Mouse (Mus musculus) midbrain, embryonic 16.5 days (tissue): ENCODE data around the gene Pcbp3. TPM values are rescaled to one million over a fixed set of nuclear protein-coding genes. Genes with fewer than 3 reads are reported as not detected.

Experiments
- ATAC-seq: fragments of 200-750 bp; cut with Nextera tagmentation; 2 replicates; pipeline ENCODE4 v1.8.0; 2017; ENCODE audit warnings: moderate TSS enrichment
- H3K27ac ChIP-seq: fragments of 300-500 bp; sonication (generic); 2 replicates; pipeline ENCODE4 v1.5.1; 2014; ENCODE audit warnings: mild to moderate bottlenecking, low read length, mixed read lengths
- H3K27me3 ChIP-seq: fragments of 300-500 bp; sonication (generic); 2 replicates; pipeline ENCODE4 v1.6.1; 2014; ENCODE audit warnings: low read depth, low read length, mixed read lengths; ENCODE audit not compliant: control insufficient read depth, insufficient read depth
- H3K36me3 ChIP-seq: fragments of 300-500 bp; sonication (generic); 2 replicates; pipeline ENCODE4 v1.6.1; 2014; ENCODE audit warnings: mild to moderate bottlenecking, low read length, moderate library complexity, mixed read lengths; ENCODE audit not compliant: control insufficient read depth, insufficient read depth
- H3K4me1 ChIP-seq: fragments of 300-500 bp; sonication (generic); 2 replicates; pipeline ENCODE4 v1.6.1; 2014; ENCODE audit warnings: mild to moderate bottlenecking, low read length, mixed read lengths; ENCODE audit not compliant: control insufficient read depth, insufficient read depth
- H3K4me2 ChIP-seq: fragments of 300-500 bp; sonication (generic); 2 replicates; pipeline ENCODE4 v1.6.1; 2014; ENCODE audit warnings: mild to moderate bottlenecking, low read length, mixed read lengths
- H3K4me3 ChIP-seq: fragments of 300-500 bp; sonication (generic); 2 replicates; pipeline ENCODE4 v1.5.1; 2014; ENCODE audit warnings: low read depth, mild to moderate bottlenecking, low read length, moderate library complexity, mixed read lengths
- H3K9ac ChIP-seq: fragments of 300-500 bp; sonication (generic); 2 replicates; pipeline ENCODE4 v1.6.1; 2014; ENCODE audit warnings: low read depth, low read length, mixed read lengths
- H3K9me3 ChIP-seq: fragments of 300-500 bp; sonication (generic); replicated peaks from 2 replicates; pipeline ENCODE4 v1.6.1; 2014; ENCODE audit warnings: mild to moderate bottlenecking, low read length, mixed read lengths; ENCODE audit not compliant: control insufficient read depth, poor library complexity, severe bottlenecking
- WGBS: fragments of 180-500 bp; shearing (Covaris S2); extraction: QIAGEN DNeasy Blood & Tissue Kit; methylation state at CpG from one replicate; pipeline ENCODE4 v1.1.7; 2014; 5-methylcytosine and 5-hydroxymethylcytosine counted together
- polyA plus RNA-seq: library from polyadenylated mRNA; unstranded; fragments of >200 nt; fragmentation: Nextera tagmentation; extraction: Ambion mirVana; gene quantifications from 2 replicates; pipeline ENCODE4 v1.2.1, GENCODE M21; 2015

Pcbp3 gene
- polyA plus RNA-seq, 1 experiment from 2014 or later = 78.8 TPM

DNA sequence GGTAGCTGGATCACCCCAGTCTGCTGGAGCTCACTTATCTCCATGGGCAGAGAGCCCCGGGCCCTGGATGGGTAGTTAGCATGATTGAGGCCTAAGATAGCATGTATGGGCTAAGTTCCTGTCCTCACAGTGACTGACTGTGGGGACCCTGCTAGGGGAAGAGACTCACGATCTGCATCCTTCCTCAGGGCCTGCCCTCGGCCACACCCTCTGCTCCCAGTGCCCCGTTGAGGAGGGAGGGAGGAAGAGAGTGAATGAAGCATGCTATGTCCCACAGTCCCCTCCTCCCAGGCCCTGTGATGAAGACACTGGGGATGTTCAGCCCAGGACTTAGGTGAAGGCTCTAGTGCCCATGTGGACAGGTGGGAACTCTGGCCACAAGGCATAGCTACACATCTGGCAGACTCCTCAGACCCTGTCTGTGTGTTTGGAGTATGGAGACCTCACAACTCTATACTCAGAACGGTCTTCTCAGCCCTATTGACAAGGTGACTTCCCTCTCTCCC lies 237.4 kb downstream of the Pcbp3 start:
- Histone ChIP-seq H3K4me1 (no peaks in the 10 kb centered on the region), H3K27ac (no peak overlapping the region), H3K27me3 (no peaks in the 10 kb centered on the region), H3K36me3 (no peaks in the 10 kb centered on the region), H3K4me3 (no peak overlapping the region), H3K4me2 (no peak overlapping the region), H3K9me3 (no peaks in the 10 kb centered on the region), H3K9ac (no peak overlapping the region)
- WGBS = 67% methylated on average over 5 of the region's 5 CpGs
- no peak for ATAC-seq

DNA sequence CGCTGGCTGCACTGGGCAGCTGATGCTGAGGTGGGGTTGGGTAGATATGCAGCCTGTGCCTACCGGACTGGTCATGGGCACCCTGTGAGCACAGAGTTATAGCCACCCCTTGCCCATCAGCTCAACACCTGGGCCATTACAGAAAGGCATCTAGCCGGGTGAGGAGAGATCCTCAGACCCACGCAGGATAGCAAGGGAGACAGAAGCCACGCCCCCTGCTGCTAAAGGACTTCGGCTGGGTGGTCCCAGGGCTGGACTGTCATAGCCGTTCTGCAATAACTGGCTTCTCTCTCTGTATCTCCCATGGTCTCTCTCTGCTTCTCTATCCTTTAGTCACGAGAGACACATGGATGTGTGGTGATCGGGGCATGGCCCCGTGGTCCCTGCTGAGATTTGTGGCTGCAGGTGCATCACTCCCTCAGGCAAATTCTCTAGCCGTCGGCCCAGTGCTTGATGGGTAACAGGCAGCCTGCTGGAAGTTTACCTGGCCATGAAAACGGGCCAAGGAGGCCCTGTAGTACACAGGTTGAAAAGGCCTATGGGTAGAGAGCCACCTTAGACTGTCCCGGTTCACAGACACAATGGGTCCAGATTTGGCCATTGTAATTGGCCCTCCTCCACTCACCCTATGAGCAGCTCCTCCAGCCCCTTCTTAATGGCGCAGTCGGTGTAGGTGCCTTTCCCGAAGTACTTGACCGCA lies 238.8 kb downstream of the Pcbp3 start:
- no peaks in the 10 kb centered on the region for H3K36me3 ChIP-seq
- no peaks in the 10 kb centered on the region for H3K27me3 ChIP-seq
- H3K4me2 ChIP-seq = no peak overlapping the region
- H3K4me1 ChIP-seq = no peaks in the 10 kb centered on the region
- H3K9ac ChIP-seq = no peak overlapping the region
- H3K27ac ChIP-seq = no peak overlapping the region
- no peak for ATAC-seq
- 88% methylated on average over 18 of the region's 18 CpGs for WGBS
- no peak overlapping the region for H3K4me3 ChIP-seq
- H3K9me3 ChIP-seq = no peaks in the 10 kb centered on the region

DNA sequence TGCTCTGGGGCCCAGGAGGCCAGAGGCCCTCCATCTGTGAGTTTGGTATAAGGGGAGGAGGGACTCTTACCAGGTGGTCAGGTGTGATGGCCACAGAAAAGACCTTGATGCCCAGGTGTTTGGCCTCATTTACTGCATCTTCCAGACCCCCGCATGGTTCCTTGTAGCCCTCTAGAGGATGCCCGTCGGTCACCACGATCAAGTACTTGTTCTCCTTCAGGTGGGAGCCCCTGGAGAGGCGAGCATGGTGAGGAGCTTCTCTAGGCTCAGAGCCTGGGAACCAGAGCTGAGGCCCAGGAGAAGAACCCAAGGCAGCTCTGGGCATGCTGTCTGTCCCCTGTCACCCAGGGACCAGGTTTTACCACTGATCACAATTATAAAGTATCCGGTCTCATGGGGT lies 239.9 kb downstream of the Pcbp3 start:
- Histone ChIP-seq H3K9ac (no peak overlapping the region), H3K4me1 (no peaks in the 10 kb centered on the region), H3K4me3 (no peak overlapping the region), H3K27ac (no peak overlapping the region), H3K9me3 (no peaks in the 10 kb centered on the region), H3K27me3 (no peaks in the 10 kb centered on the region), H3K36me3 (no peaks in the 10 kb centered on the region), H3K4me2 (no peak overlapping the region)
- no peak for ATAC-seq
- 92% methylated on average over 6 of the region's 6 CpGs for WGBS

DNA sequence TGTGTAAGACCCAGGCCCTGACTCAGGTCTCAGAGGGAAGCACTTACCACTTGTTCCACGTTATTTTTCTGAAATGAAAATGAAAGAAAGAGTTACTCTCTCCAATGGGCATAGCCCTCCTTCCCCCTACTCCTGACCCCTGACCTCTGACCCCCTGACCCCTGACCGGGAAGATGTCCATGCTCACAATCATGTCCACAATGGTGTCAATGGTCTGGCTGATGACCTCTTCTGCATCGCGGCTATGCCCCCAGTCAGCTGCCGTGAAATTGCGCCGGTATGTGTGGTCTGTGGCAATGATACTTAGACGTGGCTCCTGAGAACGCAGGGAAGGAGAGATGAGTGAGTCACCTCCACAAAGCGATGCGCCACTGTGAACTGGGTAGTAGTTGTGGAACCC lies 240.5 kb downstream of the Pcbp3 start:
- no peak overlapping the region for H3K4me2 ChIP-seq
- H3K9ac ChIP-seq = no peak overlapping the region
- H3K4me3 ChIP-seq = no peak overlapping the region
- 81% methylated on average over 11 of the region's 11 CpGs for WGBS
- ATAC-seq = no peak
- H3K36me3 ChIP-seq = no peaks in the 10 kb centered on the region
- H3K27ac ChIP-seq = no peak overlapping the region
- no peaks in the 10 kb centered on the region for H3K4me1 ChIP-seq
- H3K27me3 ChIP-seq = no peaks in the 10 kb centered on the region
- H3K9me3 ChIP-seq = no peaks in the 10 kb centered on the region

DNA sequence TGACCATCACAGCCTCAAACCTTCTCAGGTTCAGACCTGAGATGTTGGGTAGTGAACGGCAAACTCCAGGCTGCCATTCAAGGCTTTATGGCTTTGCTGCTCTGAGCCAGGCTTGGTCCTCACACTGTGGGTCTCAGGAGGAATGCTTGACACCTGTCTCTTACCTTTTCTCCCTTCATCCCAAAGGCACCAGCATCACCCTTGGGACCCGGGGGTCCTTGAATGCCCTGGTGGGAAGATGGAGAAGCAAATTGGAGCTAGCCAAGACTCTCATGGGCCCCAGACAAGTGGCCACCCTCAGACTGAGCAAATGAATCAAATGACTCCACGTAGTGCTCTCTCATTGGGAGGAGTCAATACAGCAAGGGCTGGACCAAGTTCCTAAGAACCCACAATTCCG lies 244.1 kb downstream of the Pcbp3 start:
- H3K27ac ChIP-seq = no peak overlapping the region
- no peak overlapping the region for H3K4me2 ChIP-seq
- no peaks in the 10 kb centered on the region for H3K9me3 ChIP-seq
- ATAC-seq = no peak
- 88% methylated on average over 4 of the region's 4 CpGs for WGBS
- no peaks in the 10 kb centered on the region for H3K36me3 ChIP-seq
- H3K4me1 ChIP-seq = no peaks in the 10 kb centered on the region
- no peak overlapping the region for H3K4me3 ChIP-seq
- H3K27me3 ChIP-seq = no peaks in the 10 kb centered on the region
- no peak overlapping the region for H3K9ac ChIP-seq

DNA sequence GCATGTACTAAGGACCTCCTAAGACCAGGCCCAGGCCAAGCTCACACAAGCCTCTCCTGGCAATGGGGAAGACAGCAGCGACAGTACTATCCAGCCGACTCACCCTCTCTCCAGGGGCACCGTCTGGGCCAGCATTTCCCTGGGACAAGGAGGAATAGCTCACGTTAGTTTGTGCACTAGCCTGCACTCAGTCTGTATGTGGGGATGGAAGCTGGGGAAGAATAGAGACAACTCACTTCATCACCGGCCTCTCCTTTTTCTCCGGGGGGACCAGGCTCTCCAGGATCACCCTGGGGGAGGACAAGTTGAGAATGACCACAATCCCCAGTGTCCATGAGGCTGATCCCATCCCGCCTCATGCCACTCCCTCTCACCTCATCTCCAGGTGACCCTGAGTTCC lies 244.7 kb downstream of the Pcbp3 start:
- Histone ChIP-seq H3K4me3 (no peak overlapping the region), H3K9ac (no peak overlapping the region), H3K36me3 (no peaks in the 10 kb centered on the region), H3K4me1 (no peaks in the 10 kb centered on the region), H3K4me2 (no peak overlapping the region), H3K27me3 (no peaks in the 10 kb centered on the region), H3K9me3 (no peaks in the 10 kb centered on the region), H3K27ac (no peak overlapping the region)
- 93% methylated on average over 7 of the region's 7 CpGs for WGBS
- no peak for ATAC-seq

DNA sequence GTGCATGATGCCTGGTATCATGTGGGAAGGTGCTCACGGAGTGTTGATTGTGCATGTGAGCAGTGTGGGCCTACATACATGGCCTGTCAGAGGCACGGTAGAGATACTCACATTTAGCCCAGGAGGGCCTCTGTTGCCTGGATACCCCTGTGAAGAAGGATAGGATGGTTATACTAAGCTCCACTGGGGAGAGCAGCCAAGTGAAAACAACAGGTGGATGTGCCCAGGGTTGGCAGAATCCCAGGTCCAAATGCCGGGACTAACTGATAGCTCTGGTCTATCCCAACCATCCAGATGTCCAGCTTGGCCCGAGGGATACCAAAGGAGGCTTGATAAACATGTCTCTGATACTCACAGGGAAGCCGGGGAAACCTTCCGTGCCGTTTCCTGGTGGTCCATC lies 247.4 kb downstream of the Pcbp3 start:
- H3K9me3 ChIP-seq = no peaks in the 10 kb centered on the region
- no peak overlapping the region for H3K4me3 ChIP-seq
- no peak overlapping the region for H3K9ac ChIP-seq
- H3K27me3 ChIP-seq = no peaks in the 10 kb centered on the region
- H3K27ac ChIP-seq = no peak overlapping the region
- H3K4me2 ChIP-seq = no peak overlapping the region
- no peaks in the 10 kb centered on the region for H3K4me1 ChIP-seq
- WGBS = 83% methylated on average over 7 of the region's 7 CpGs
- ATAC-seq = no peak
- no peaks in the 10 kb centered on the region for H3K36me3 ChIP-seq

DNA sequence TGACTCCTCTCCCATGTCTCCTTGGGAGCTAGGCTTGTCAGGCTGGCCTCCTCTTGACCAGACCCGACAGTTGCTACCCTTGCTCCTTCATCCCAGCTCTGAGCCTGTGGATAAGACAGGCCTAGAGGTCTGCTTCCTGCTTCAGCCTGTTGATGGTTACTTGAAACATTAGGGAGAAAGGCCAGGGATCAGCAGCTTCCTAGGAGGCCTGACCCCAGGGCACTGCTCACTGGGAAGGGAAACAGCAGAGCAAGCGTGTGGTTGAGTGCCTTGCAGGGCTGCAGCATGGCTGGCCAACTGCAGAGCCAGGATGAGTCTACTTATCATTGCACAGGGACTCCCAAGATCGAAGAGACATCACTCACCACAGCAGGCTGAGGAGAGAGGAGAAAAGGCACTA lies 249.2 kb downstream of the Pcbp3 start:
- ATAC-seq = no peak
- no peaks in the 10 kb centered on the region for H3K9me3 ChIP-seq
- no peak overlapping the region for H3K4me3 ChIP-seq
- H3K4me1 ChIP-seq = no peaks in the 10 kb centered on the region
- no peaks in the 10 kb centered on the region for H3K36me3 ChIP-seq
- no peak overlapping the region for H3K4me2 ChIP-seq
- whole genome bisulfite sequencing = 78% methylated on average over 3 of the region's 3 CpGs
- H3K9ac ChIP-seq = no peak overlapping the region
- no peaks in the 10 kb centered on the region for H3K27me3 ChIP-seq
- H3K27ac ChIP-seq = no peak overlapping the region
